Mouse (Mus musculus): ENCODE measurements at regions not wholly inside any gene's neighbourhood (a gene's known extent, or its start where the extent isn't known, plus 50 kb on each side); places are given as distances from the start of the nearest gene placed in this dataset.

- ATAC-seq (ENCODE audit: poor library complexity, severe bottlenecking): no peak
Measured at GRCm38 (mm10) chr14:120660321-120660781, 182.1 kb downstream of the Rap2a start.

GRCm38 (mm10) chr14:120661111-120661510 lies 182.9 kb downstream of the Rap2a start:
- ATAC-seq (ENCODE audit: poor library complexity, severe bottlenecking): no peak

GRCm38 (mm10) chr14:120669665-120670064 lies 191.4 kb downstream of the Rap2a start:
- no peak for ATAC-seq (ENCODE audit: poor library complexity, severe bottlenecking)

GRCm38 (mm10) chr14:120675752-120676151 lies 197.5 kb downstream of the Rap2a start:
- no peak for ATAC-seq (ENCODE audit: poor library complexity, severe bottlenecking)

GRCm38 (mm10) chr14:120678533-120678932 lies 200.3 kb downstream of the Rap2a start:
- no peak for ATAC-seq (ENCODE audit: poor library complexity, severe bottlenecking)

- no peak for ATAC-seq (ENCODE audit: poor library complexity, severe bottlenecking)
Measured at GRCm38 (mm10) chr14:120679072-120679471, 200.8 kb downstream of the Rap2a start.

GRCm38 (mm10) chr14:120680272-120680671 lies 202.0 kb downstream of the Rap2a start:
- ATAC-seq (ENCODE audit: poor library complexity, severe bottlenecking): no peak

GRCm38 (mm10) chr14:120685263-120685662 lies 207.0 kb downstream of the Rap2a start:
- no peak for ATAC-seq (ENCODE audit: poor library complexity, severe bottlenecking)

GRCm38 (mm10) chr14:120685877-120686276 lies 207.6 kb downstream of the Rap2a start:
- peak; percentile 80 for ATAC-seq (ENCODE audit: poor library complexity, severe bottlenecking)

GRCm38 (mm10) chr14:120686751-120687150 lies 208.5 kb downstream of the Rap2a start:
- ATAC-seq (ENCODE audit: poor library complexity, severe bottlenecking): no peak

- no peak for ATAC-seq (ENCODE audit: poor library complexity, severe bottlenecking)
Measured at GRCm38 (mm10) chr14:120699378-120699777, 211.6 kb upstream of the Ipo5 start.

- no peak for ATAC-seq (ENCODE audit: poor library complexity, severe bottlenecking)
Measured at GRCm38 (mm10) chr14:120705301-120705801, 205.7 kb upstream of the Ipo5 start.

GRCm38 (mm10) chr14:120710782-120711181 lies 200.2 kb upstream of the Ipo5 start:
- no peak for ATAC-seq (ENCODE audit: poor library complexity, severe bottlenecking)

GRCm38 (mm10) chr14:120720464-120721445 lies 190.3 kb upstream of the Ipo5 start:
- ATAC-seq (ENCODE audit: poor library complexity, severe bottlenecking): no peak

GRCm38 (mm10) chr14:120721593-120722461 lies 189.2 kb upstream of the Ipo5 start:
- no peak for ATAC-seq (ENCODE audit: poor library complexity, severe bottlenecking)

- no peak for ATAC-seq (ENCODE audit: poor library complexity, severe bottlenecking)
Measured at GRCm38 (mm10) chr14:120722546-120723112, 188.4 kb upstream of the Ipo5 start.

GRCm38 (mm10) chr14:120728107-120728506 lies 182.9 kb upstream of the Ipo5 start:
- peak; percentile 38 for ATAC-seq (ENCODE audit: poor library complexity, severe bottlenecking)

- ATAC-seq (ENCODE audit: poor library complexity, severe bottlenecking): no peak
Measured at GRCm38 (mm10) chr14:120730226-120730625, 180.8 kb upstream of the Ipo5 start.

GRCm38 (mm10) chr14:120731679-120732281 lies 179.2 kb upstream of the Ipo5 start:
- ATAC-seq (ENCODE audit: poor library complexity, severe bottlenecking): no peak

- ATAC-seq (ENCODE audit: poor library complexity, severe bottlenecking): no peak
Measured at GRCm38 (mm10) chr14:120732400-120733138, 178.5 kb upstream of the Ipo5 start.

Data from megakaryocyte, adult 5-6 weeks (primary cell).